Mouse (Mus musculus): Measurements from ENCODE around the gene Banp.

Banp gene

DNA sequence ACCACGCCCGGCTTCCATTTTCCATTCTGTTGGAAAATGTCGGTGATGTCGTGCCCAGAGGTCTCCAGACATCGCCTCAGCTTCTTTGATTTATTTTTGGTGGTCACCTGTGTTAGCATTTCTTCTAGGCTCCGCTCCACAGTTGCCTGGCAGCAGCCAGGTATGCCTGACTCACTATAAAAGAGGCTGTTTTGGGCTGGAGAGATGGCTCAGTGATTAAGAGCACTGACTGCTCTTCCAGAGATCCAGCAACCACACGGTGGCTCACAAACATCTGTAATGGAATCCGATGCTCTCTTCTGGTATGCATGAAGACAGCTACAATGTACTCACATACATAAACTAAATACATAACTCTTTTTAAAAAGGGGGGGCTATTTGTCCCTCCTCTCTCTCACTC lies 23.3 kb upstream of the Banp start:
- no peak for DNase-seq (ENCODE audit: low read depth, low spot score)

DNA sequence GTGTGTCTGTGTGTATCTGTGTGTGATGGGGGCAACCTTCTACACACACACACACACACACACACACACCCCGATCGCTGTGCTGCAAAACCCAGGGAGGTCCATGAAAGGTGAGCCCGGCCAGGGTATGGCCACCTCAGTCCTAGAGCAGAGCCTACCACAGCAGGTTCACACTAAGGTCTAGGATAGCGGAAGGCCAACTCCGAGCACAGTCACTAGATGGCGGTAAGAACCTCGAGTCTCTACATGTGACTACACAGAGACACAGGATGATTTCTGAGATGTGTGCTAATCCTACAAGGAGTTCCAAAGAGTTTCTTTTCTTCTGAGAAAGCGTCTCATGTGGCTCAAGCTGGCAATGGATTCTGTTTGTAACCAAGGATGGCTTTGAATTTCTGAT lies 22.2 kb upstream of the Banp start:
- DNase-seq (ENCODE audit: low read depth, low spot score), result no peak

DNA sequence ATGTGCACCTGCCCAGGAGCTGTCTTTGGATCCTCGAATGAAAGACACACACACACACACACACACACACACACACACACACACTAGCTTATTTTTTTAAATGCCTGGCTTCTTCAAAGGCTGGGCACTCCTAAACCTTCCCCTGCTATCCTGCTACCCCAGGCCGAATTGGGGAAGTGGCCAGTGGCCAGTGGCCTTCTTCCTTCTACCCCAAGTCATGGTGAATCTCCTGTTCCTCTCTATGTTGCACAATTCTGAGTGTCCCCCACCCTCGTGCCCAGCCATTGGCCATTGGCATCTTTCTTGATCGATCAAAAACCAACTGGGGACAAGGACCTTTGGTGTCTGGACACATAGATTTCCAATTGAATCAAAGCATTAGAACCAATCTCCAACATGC lies 19.5 kb upstream of the Banp start:
- DNase-seq (ENCODE audit: low read depth, low spot score), result no peak

DNA sequence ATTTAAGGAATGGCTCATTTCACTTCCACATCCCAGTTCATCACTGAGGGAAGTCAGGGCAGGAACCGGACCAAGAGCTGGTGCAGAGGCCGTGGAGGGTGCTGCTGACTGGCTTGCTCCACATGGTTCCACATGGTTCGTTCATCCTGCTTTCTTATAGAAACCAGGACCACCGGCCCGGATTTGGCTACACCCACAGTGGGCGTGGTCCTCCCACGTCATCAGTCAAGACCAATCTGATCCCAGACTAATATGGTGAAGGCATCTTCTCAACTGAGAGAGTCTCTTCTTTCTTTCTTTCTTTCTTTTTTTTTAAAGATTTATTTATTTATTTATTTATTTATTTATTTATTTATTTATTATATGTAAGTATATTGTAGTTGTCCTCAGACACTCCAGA lies 18.0 kb upstream of the Banp start:
- no peak for DNase-seq (ENCODE audit: low read depth, low spot score)

DNA sequence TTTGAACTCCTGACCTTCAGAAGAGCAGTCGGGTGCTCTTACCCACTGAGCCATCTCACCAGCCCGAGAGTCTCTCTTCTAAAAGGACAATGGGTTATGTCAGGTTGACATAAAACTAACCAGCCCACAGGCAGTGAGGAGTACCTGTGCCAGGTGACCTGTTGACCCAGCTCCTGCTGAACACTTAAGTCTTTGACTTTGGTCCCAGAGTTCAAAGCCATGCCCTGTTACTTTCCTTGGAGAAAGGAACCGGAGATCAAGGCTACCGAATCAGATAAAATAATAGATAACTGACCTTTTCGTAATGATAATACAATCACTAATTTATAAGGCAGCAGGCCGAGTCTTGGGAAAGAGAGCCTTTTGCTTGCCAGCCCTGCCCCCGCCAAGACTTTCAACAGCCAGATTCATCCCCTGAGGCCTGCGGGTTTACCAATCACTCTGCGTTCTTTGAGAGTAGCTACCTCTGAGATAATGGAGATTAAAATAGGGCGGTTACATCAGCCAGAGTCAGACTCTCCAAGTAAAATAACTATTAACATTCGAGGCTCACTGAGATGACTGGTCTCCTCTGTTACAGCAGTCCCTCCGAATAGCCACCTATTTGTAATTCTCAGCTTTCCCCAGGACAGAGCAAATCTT lies 17.4 kb upstream of the Banp start:
- no peak for DNase-seq (ENCODE audit: low read depth, low spot score)

DNA sequence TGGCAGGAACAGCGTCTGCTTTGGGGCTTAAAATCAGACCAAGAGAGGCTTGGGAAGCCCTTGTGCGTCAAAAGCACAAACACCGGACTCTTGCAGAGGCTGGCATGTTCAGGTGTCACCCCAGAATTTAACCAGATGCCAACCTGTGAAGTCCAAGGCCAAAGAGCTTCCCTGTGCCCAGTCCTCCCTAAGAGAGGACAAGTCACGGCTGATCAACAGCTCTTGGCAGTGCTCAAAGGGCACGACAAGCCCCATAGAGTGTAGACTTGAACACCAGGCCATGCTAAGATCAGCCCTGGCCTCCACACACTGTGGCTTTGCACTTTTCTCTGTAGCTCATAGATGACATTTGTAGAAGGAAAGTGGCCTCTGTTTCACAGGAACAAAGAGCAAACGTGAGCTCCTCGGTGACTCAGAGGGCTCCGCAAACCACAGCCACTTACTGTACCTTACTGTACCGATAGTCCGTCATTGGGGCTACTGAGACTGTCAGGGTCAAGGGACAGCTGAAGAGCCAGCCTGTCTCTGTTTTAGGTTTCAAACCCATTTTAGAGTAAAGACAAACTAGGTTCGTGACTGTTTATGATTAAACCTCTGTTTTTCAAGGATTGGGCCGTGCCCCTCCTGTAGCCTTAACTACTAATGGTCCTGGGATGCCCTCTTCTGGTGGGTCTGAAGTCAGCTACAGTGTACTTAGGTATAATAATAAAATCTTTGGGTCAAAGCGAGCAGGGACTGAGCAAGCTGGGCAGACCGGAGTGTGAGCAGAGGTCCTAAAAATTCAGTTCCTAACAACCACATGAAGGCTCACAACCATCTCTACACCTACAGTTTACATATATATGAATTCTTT lies 16.7 kb upstream of the Banp start:
- no peak for DNase-seq (ENCODE audit: low read depth, low spot score)

DNA sequence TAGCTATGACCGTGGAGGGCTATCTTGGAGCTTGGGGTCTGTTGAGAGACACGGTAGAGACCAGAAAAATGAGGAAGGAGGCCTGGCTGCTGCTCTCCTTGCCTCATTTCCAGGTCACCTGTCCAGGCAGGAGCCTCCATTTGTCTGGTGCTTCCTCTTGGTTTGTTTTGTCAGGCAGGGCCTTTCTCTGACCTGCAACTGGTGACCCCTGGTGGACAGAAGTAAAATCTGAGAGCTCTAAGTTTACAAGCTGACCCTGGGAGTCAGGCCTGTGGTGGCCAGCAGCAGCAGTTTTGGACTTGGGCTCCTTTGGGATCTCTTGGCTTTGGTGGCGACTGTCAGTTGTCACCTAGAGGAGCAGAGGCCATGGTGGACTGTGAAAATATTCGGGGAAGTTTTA lies 15.0 kb upstream of the Banp start:
- DNase-seq (ENCODE audit: low read depth, low spot score), result peak; percentile 65

DNA sequence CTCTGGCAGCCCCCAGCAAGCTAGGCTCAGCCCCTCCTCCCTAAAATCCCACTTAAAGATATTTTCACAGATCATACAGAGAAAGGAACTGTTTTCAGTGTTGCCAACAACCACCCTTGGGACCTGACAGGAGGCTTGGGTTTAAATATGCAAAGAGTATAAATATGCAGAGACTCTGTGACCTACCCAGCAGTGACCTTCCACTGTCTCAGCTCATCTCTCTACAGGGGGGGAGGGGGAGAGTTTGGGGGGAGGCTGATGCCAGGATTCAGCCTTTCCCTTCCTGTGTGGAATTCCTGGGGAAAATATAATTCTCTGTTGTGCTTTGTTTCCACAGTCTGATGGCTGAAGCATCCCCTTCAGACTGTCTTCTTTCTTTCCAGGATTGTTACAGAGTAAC lies 14.6 kb upstream of the Banp start:
- DNase-seq (ENCODE audit: low read depth, low spot score), result no peak

DNA sequence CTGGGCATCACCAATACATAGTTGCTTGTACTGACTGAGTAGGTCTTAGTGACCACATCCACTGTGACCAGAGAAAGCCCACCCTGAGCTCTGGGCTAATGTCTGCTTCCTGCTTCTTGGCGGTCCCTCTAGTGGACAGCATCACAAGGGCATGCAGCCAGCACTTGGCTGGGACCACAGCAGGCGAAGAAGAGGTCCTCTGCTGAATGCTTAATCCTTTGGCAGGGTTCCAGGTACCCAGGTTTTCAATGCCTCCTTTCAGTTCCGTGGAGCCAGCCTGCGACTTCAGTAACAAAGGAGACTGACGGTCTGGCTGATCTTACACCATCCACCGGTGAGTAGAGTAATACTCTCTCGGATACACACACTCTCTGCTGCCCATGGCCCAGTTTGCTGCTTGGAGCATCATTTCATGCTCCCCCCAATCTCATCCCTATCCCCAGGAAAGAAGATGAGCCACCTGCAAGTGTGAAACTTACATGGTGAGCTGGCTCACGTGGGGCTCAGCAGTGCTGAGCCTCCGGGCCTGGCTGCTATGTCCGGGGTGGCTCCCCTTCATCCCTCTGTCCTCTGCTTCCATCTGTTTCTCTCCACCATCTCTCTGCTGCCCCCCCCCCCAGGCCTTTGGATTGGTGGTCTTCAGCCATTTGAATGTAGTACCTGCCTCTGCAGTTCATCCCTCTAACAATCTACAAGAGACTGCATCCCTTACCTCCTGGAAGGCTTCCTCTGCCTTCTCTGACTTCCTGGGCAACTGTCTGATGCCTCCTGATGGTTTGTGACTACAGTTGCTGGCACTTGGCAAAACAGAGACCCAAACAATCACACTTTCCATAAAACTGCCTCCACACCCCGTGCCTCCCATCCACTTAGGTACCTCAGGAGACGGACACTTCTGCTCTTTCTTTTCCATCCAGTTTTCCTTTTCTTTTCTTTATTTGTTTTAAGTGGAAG lies 13.9 kb upstream of the Banp start:
- peak; percentile 77 for DNase-seq (ENCODE audit: low read depth, low spot score)

DNA sequence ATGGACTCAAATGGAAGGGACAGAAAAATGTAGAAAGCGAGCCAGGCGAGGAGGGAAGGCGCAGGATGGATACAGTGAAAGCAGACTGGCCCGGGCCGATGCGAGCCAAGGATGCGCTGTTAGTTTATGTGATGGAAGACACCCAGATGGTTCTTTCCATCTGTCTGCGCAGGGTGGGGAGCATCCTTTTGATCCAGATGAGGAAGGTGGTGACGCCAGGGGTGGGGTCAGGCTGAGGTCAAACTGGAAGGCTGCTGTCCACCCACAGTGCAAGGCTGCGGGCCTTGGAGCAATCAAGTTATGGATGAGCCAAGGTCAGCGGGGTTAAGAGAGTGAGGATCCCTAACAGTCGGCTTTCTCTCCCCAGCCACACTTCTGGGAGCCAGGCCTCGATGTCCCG lies 13.2 kb upstream of the Banp start:
- DNase-seq (ENCODE audit: low read depth, low spot score), result peak; percentile 60

DNA sequence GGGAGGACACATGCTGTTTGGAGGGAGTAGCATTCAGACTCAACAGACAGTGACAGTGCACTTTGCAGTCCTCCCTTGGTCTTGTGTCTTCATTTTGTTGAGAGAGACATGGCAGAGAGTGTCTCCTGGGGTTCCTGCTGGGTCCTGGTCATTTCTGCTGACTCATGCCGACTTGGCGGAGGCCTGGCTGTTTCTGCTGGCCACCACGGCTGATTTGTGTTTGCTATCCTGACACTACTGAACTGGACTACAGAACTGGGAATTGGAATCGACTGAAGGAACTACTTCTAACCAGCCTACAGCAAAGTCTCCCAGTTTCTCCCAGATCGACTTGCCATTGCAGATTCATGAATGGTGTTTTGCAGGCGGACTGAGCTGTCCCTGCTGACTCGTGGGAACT lies 10.8 kb upstream of the Banp start:
- DNase-seq (ENCODE audit: low read depth, low spot score), result no peak

DNA sequence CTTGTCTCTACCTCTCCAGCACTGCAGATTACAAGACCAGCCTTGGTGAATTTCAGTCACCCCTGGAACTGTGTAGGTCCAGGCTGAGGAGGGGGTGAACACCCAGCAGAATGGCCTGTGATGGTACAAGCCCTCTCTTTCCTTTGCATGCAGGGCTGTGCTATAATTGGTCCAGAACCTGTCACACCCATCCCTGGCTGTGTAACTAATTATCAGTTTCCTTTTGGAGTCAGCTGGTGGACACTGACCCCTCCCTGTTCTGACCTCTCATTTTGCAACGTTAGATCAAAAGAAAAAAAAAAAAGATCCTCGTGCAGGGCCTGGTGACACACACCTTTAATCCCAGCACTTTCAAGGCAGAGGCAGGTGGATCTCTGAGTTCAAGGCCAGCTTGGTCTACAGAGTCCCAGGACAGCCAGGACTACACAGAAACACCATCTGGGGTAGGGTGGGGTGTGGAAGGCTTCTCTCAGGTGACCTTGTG lies 6.5 kb upstream of the Banp start:
- no peak for DNase-seq (ENCODE audit: low read depth, low spot score)

DNA sequence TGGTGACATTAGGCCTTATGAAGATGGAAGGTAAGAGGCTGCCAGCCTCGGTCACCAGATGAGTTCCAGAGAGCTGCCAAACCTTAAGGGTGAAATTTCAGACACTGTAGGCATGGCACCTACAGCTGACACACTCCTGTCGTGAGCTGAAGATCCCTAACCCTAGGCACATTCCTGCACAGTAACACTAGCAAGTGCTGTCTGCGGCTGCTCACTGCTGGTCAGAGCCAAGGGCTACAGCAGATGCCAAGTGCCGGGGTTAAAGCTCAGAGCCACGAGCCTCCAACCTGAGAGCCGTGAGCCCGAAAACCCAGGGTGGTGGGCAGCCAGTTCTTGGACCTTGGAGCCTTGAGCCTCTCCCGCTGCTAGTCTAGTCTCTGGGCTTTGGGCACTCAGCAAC lies 5.8 kb upstream of the Banp start:
- DNase-seq (ENCODE audit: low read depth, low spot score), result no peak

DNA sequence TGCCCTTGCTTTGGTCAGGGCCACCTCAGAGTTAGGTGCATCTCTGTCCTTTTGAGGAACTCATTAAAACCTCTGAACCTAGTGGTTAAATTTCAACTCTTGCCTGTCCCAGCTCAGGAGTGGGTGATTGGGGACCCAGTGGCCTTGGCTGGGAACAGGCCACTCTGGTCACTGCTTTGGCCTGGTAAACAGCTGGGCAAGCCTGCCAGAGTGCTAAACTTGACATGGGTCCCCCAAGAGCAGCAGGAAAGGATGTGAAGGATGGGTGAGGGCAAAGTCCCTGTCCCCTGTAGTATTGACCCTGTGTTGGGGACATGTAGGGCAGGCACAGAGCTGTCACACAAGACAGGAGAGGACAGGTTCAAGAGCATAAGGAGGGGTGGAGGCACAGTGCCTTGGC lies 4.7 kb upstream of the Banp start, which contains the start of gene Car5a:
Car5a (minus strand) TSS at position 74 of the 400 bp plus-strand sequence.
- no peak for DNase-seq (ENCODE audit: low read depth, low spot score)

DNA sequence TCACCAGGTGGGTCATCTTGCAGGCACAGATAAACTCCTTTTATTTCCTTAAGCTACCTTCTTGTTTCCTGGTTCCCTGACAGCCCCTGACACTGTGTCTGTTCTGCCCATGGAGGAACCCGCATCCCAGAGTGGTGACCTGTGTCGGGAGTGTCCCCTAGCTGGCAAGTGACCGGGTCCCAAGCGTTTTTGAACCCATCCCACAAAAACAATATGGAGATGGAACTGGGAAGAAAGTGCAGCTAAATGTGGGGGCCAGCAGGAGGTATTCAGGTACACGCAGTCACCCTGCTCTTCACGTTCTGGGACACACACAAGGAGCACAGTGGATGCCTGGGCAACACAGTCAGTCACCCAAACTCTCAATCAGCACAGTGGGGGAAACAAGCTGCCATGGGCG lies 3.2 kb upstream of the Banp start:
- DNase-seq (ENCODE audit: low read depth, low spot score), result no peak

DNA sequence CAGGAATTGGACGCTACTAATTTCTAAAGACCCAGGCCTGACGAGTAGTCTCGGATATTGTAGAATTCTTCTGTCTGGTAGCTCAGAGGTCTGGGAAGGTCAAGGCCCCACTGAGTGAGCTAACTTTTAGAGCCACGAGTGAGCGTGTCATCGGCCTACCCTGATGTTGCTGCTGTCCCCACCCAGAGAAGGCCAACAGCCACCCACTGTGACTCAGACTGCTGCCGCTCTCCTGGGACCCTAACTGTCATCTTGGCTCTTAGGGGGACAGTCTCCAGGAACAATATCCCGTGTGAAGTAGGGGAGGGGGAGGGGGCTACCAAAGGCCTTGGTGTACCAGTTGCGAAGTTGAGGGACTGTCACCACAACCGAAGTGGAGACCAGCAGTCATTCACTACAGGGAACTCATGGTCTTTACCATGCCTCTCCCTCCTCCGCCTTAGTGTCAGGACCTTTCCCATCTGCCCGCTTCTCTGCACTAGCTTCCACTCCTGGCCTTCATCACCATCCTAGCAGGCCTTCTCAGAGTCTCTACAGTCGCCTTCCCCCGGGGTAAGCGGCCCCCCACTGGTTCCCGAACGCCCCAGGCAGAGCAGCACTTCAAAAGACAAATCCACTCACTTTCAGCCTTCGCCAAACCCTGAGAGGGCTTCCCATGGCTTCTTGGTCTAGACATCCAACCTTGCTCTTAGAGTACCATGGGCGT lies 2.4 kb upstream of the Banp start:
- no peak for DNase-seq (ENCODE audit: low read depth, low spot score)

DNA sequence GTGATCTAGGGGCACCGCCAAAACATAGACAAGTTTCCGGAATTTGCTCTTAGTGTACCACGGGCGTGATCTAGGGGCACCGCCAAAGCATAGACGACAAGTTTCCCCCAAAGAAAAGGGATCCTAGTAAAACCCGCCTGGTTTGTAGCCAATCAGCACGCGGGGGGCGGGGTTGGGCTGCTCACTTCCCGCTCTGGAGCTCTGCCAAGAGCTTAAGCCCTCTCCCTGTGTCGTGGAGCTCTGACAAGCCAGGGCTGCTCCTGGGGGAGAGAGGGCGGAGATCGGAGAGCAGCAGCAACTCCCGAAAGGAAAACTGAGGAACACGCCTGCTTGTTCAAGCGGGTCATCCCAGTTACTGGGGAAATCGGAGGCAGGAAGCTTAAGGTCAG lies 1.8 kb upstream of the Banp start:
- peak; percentile 93 for DNase-seq (ENCODE audit: low read depth, low spot score)

DNA sequence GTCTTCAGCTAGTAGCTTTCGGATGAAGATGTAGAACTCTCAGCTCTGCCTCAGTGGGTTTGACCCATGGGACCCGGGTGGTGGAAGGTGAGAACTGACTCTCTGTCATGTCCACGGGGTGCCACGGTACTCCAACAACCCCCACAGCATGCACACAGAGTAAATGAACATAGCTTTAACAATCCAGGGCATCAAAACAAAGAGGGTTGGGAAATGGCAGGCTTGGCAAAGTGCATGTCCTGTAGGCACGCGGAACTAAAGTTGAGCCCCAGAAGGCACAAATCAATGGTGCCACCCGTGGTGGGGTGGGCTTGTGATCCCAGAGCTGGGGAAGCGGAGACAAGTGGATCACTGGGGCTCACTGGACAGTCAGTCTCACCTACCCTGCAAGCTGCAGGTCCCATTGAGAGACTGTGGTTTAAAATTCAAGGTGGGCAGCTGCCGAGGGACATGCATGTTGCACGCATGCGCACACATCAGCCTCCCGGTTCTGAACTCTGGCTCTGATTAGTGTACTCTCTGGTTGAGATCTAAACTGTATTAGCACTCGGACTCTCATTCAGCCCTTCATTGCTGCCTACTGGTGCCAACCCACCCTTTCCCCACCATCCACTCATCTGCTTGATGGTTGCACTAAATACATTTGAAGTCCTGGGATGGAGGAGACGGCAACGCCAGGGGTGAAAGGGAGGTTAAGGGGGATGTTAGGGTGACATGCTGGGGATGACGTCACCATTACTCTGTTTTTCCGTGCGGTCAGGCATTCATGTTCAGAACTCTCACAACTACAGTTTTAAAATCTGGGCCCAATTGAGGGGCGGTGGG lies 1.0 kb upstream of the Banp start:
- DNase-seq (ENCODE audit: low read depth, low spot score), result no peak

DNA sequence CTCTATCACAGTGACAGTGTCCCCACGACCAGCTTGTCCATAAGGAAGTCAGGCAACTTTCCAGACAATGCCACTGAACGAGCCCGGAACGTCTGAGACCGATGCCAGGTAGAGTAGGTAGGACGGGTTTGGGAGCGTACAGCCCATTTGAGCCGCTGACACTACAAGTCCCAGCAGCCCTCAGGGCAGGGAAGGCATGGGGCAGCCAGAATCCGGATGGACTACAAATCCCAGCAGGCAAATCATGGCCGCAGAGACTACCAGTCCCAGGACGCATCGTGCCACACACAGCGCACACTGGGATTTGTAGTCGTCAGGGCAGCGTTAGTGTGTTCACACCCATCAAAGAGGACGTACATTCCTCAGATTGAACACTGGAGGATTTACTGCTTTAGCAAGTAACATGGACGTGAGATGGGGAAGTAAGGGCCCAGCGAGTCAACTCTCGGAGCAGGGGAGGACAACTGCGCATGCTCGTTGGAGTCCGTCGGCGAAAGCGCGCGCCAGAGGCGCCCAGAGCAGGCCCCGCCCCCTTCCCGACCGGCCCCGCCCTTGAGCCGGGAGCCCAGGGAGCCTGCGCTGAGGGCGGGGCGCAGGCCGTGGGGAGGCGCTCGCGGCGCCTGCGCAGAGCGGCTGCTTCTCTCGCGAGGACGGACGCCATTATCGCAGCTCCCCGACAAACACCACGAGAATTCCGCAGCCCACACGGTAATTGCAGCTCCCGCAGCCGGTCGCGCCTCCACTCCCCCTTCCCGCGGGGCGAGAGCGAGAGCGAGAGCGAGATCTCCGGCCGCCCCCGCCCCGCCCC lies 595 bp downstream of the Banp start:
- peak; percentile 99 for DNase-seq (ENCODE audit: low read depth, low spot score)
